Mouse (Mus musculus) lung, postnatal 0 days (tissue): ENCODE measurements around the gene St6galnac3.

Source experiments
- CTCF ChIP-seq: IDR thresholded peaks from 2 replicates; pipeline ENCODE4 v1.5.1; 2016; ENCODE audit warnings: antibody characterized with exemption, mild to moderate bottlenecking
- EP300 ChIP-seq: IDR thresholded peaks from 2 replicates; pipeline ENCODE4 v1.6.1; 2016; ENCODE audit warnings: antibody characterized with exemption, mild to moderate bottlenecking, control low read depth

- TF ChIP-seq CTCF: no peak
- TF ChIP-seq EP300: no peak
Measured at GRCm38 (mm10) chr3:153690553-153690952, 34.4 kb downstream of the St6galnac3 start.
